Mouse (Mus musculus) neural tube, postnatal 0 days (tissue): ENCODE results near the gene Ndnf. TPM values are rescaled to one million over a fixed set of nuclear protein-coding genes. Genes with fewer than 3 reads are reported as not detected.

Experiments
- polyA plus RNA-seq: library from polyadenylated mRNA; unstranded; fragments of >200 nt; fragmentation: Nextera tagmentation; extraction: Ambion mirVana; gene quantifications from 2 replicates; pipeline ENCODE4 v1.2.1, GENCODE M21; 2015

The Ndnf gene
- polyA plus RNA-seq = 10.2 and 10.9 TPM in 2 replicates

DNA sequence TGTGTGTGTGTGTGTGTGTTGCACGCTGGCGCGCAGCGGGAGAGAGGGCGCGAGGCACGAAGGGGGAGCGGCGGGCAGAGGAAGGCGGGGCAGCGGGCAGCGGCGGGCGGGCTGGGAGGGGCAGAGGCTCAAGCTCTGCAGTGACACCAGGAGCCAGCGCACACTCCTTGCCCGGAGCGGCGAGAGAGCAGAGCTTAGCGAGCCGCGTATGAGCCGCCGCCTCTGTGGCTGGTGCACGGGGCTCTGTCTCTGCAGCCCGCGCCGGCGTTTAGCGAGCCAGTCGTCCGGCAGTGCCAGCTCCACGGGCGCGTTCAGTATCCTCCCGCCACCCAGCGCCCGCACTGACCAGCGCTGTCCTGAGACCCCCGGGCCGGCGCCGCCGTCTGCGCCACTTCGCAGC, at the start of gene Ndnf:
Gene Ndnf, plus strand, starts transcription at position 140 of the 400 bp plus-strand sequence.

Other genes with a start within 250 kb of the Ndnf start
- not detected in 2 replicates for gene Tnip3, start 146.3 kb upstream of the Ndnf start, polyA plus RNA-seq
- 5.8 and 6.1 TPM in 2 replicates for gene Prdm5, start 107.4 kb downstream of the Ndnf start, polyA plus RNA-seq